Mouse (Mus musculus): Measurements from ENCODE around the gene Col4a1.

Gene Col4a1

DNA sequence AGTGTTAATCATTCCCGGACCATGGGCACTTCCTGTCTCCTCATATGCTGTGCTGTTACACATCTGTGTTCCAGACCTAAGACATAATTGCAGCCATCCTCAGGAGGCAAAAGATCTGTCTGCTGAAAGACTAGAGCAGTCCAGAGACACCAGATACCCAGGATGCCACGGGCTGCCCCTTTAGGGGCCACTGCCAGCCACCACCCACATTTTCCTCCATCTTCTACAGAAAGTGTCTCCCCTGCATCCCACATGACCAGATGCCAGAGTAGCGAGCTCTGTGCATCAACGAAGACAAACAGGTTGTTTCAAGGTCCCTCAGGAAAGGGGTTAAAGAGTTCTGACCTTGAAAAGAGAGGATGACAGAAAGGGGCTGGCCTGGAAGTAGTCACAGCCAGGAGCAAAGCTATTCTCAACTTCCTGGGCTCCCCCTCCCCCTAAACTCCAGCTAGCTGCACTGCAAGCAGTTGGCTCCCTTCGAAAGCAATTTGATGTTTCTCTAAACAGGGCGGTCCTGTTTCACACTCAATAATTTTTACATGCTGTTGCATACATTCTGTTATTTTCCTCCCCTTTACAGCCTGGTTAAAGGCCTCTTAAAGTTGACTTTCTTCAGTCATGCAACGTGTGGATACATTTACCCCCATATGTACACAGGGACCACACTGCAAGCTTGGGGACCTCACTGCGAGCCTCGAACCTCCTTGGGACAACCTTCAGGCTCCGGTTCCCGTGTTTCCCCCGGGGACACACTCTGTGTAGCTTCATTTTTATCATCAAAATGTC lies 13.9 kb downstream of the Col4a1 start:
- DNase-seq (ENCODE audit: low spot score) = no peak

DNA sequence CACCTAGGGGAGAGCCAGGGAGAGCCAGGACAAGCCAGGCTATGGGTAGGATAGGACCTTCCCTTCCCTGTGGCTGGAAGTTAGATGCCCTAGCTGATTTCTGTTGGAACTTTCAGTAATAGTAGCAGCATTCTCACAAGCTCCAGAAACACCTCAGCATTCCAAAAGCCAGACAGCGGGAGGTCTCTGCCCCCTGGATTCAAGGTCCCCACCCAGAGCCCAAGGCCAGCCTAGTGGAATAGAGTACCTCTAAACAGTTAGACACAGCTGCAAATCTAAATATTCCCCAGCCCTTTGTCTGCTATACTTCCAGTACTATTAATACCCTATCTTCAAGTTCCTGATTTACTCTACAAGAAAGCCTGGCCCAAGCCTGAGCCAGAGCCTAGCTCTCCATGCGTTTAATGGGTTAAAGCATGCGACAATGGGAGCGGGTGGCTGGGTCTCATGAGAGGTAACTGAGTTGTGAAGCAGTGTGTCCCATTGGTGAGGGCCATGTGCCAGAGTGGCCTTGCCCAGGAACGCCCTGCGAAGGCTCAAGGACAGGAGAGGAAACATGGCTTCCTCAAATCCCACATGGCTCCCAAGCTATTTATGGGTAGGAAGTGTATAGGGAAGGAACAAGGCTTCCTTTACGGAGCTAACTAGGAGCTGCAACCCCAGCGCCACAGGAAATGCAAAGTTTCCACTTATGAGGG lies 15.3 kb downstream of the Col4a1 start:
- DNase-seq (ENCODE audit: low spot score) = no peak

GRCm38 (mm10) chr8:11296282-11296943 lies 16.2 kb downstream of the Col4a1 start:
- DNase-seq (ENCODE audit: low spot score) = no peak

DNA sequence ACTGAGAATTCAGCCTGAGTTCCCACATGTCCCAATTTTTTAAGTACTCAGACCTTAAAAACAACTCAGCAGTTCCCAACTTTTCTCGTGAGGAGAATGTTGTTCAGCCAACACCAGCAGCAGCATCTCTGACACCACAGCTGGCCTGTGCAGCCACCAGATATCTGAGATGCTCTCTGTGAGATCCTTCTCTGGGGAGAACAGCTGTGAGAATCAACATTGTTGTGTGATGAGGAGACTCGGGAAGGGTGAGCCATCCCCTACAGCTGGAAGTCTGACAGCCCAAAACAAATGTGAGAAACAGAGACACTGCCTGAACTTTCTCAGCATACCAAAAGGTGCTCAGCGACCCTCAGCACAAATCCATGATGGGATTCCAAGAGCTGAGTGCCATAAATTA lies 20.0 kb downstream of the Col4a1 start:
- no peak for DNase-seq (ENCODE audit: low spot score)

DNA sequence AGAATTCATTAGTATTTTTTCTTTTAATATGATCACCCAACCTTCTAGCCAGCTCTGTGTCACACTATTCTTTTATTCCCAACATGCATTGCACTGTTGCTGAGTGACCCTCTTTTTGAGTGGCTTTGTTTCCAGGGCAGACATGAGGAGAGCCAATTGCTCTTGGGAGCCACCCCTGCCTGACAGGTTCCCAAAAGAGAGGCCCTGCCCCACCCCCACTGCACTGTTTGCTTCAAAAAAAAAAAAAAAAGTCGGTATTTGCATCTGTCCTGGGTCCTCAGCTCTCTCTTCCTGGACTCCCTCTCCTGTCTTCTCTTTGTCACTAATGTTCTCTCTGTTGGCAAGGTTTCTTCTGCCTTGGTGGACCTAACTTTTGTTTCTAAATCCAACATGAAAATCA lies 22.1 kb downstream of the Col4a1 start:
- no peak for DNase-seq (ENCODE audit: low spot score)

GRCm38 (mm10) chr8:11288286-11288685 lies 24.3 kb downstream of the Col4a1 start:
- DNase-seq (ENCODE audit: low spot score) = no peak

DNA sequence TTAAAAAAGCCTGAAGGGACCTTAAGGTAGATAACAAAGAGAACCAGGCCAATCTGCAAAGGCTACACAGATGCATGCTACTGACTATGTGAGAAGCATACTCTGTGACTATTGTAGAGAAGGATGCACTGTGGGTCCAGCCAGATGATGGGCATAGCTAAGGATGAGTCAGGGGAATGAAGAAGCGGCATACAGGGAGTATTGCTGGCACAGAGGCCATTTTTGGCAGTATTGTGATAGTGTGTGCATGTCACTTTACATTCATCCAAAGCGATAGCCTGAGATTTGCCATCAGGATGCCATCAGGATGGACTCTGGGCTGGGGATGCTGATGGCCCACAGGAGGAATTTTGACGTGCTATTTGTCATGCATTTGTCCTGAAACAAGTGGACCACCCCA lies 25.5 kb downstream of the Col4a1 start:
- DNase-seq (ENCODE audit: low spot score) = no peak

- DNase-seq (ENCODE audit: low spot score) = no peak
Observed at GRCm38 (mm10) chr8:11285437-11285836, 27.2 kb downstream of the Col4a1 start.

- DNase-seq (ENCODE audit: low spot score) = no peak
Observed at GRCm38 (mm10) chr8:11283217-11283616, 29.4 kb downstream of the Col4a1 start.

DNA sequence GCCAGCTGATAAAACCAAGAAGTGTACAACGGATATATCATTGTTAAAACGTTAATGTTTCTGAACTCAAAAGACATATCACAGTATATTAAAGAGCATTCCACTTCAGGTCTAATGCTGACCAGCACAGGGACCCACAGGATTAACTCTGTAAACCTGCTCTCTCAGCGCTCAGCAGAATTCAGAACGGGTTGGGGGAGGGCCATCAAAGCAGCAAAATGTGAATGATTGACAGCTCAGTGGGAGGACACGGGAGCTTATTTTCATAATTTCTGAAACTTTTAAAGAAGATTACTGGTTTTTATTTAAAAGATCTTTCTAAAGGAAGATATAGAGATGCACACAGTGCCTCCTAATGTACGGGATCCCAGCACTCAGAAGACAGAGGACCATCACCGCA lies 29.9 kb downstream of the Col4a1 start:
- DNase-seq (ENCODE audit: low spot score) = no peak

DNA sequence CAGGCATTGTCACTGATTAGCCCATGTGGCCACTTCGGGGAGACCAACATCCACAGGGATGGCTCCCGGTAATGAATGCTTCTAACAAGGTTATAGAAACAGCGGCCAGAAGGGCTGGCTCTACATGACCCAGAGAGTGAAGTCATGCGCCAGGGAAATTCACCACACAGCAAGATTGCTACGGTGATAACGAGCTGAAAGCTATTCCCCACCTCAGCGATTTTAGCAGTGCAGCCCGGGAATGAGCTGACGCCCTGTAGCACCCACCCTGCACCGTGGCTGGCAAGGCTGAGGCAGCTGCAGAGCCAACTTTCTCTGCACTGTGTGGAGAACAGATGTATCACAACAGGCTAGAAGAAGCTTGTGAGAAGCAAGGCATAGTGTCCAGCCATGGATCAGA lies 30.5 kb downstream of the Col4a1 start:
- no peak for DNase-seq (ENCODE audit: low spot score)

DNA sequence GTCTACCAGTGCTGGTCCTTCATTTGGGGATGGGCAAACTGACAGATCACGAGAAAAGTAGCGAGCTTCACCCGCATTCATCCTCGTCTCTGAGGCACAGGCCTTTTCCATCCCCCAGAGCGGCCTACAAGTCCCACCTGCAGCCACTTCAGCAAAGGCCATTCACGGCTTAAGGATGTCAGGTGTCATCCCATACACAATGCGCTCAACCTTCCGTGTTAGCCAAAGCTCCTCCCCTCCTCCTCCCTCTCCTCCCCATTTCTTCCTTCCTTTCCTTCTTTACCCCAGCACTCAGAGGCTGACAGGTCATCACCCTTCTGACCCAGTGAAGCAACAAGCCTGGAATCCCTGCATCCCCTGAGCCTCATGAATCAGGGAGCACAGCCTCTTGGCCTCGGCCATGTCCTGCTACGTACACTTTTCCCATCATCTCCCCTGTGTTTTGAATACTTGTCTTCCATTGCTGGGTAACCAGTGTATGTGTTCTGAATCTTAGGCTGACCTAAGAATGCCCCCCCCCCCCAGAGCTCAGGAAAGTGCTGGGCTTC lies 31.8 kb downstream of the Col4a1 start:
- no peak for DNase-seq (ENCODE audit: low spot score)

DNA sequence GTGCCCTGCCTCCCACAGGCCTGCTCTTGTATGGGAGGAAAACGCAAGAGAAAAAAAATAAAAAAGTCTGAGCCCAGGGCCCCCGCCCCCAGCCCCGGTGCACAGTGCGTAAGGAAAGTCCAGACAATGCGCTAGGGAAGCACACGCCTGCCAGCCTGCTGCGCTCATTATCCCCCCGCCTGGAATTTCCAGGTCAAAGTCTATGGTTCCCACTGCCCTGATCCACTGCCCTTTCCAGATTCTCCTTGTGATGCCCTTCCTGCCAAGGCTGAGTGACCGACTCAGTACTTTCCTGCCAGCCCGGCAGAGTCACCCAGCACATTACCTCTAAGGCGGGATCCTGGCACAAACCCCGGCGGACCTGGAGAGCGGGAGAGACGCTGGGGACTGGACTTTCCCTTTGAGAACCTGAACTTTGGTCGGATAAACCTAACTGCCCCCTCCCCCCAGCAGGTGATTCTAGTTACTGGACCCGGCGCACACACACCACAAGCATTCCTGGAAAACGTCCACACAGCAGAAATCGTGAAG lies 33.3 kb downstream of the Col4a1 start:
- DNase-seq (ENCODE audit: low spot score) = no peak

- no peak for DNase-seq (ENCODE audit: low spot score)
Observed at GRCm38 (mm10) chr8:11278101-11278611, 34.5 kb downstream of the Col4a1 start.

- DNase-seq (ENCODE audit: low spot score) = no peak
Observed at GRCm38 (mm10) chr8:11277602-11278051, 35.0 kb downstream of the Col4a1 start.

DNA sequence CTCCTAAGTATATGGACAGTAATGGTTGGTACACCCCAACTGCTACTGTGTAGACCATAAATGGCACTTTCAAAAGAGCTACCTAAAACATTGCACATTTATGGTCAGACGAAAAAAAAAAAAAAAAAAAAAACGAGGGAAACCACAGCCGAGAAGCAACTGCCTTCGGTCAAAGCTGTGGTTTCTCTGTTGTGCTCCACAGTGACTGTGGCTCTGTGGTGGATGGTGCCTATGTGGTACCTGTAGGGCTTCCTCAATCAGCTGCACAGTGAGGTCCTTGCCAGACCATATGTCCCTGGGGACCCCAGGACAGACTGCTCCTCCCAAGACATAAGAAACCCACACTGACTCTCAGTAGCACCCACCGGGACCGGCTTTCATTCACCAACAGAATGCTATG lies 36.3 kb downstream of the Col4a1 start:
- DNase-seq (ENCODE audit: low spot score) = no peak

GRCm38 (mm10) chr8:11274415-11274814 lies 38.2 kb downstream of the Col4a1 start:
- DNase-seq (ENCODE audit: low spot score) = no peak

GRCm38 (mm10) chr8:11273506-11274158 lies 39.0 kb downstream of the Col4a1 start:
- DNase-seq (ENCODE audit: low spot score) = no peak

DNA sequence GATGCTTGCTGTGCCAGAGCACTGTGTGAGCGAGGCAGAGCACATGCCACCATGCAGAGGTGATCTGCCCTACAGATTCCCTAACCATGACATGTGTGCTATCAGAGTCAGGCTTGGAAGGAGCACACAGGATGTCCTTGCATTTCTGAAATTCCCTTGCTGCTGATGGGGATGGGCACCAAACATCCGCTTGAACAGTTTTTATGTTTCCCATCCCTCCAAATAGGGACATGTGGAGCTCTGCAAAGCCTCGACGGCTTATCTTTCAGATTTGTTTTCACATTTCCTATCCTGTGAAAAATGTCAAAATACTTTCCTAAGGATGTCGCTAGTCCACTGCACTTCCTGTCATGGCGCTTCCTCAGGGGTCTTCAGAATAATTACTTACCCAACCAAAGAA lies 40.4 kb downstream of the Col4a1 start:
- DNase-seq (ENCODE audit: low spot score) = no peak

GRCm38 (mm10) chr8:11270826-11271225 lies 41.8 kb downstream of the Col4a1 start:
- DNase-seq (ENCODE audit: low spot score) = no peak

DNA sequence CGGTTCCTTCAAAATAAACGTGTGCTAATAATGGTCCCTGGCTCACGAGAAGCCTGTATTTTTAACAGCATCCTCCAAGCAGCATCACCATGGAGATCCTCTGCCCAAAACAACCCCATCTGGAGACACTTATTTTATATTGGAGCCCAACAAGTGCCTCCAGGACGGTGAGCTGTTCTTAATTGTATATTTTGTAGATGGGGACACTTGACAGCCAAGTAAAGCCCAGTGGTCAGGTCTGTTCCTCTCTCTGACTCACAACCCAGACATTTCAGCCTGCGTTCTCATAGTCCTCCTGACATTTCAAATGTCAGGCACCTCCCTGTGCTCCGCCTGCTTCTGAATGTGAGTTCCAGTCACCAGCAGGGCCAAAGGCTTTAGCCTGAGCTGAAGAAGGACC lies 43.9 kb downstream of the Col4a1 start:
- DNase-seq (ENCODE audit: low spot score) = no peak

GRCm38 (mm10) chr8:11266471-11266870 lies 46.2 kb downstream of the Col4a1 start:
- DNase-seq (ENCODE audit: low spot score) = no peak
